Mouse (Mus musculus) lung, embryonic 14.5 days (tissue): ENCODE measurements around the gene Gm20489. TPM values are rescaled to one million over a fixed set of nuclear protein-coding genes. Genes with fewer than 3 reads are reported as not detected.

Source experiments
- ATAC-seq: fragments of 200-750 bp; cut with Nextera tagmentation; 2 replicates; pipeline ENCODE4 v1.8.0; 2017; ENCODE audit warnings: mild to moderate bottlenecking, moderate TSS enrichment, moderate library complexity; ENCODE audit not compliant: insufficient read depth
- DNase-seq: peaks from one replicate; pipeline ENCODE4 v3.0.0-alpha.2; 2015
- H3K27ac ChIP-seq: fragments of 300-500 bp; sonication (generic); 2 replicates; pipeline ENCODE4 v1.5.1; 2014; ENCODE audit warnings: low read depth, mild to moderate bottlenecking, moderate library complexity
- H3K27me3 ChIP-seq: fragments of 300-500 bp; sonication (generic); 2 replicates; pipeline ENCODE4 v1.6.1; 2014; ENCODE audit warnings: low read length, control low read depth; ENCODE audit not compliant: insufficient read depth
- H3K36me3 ChIP-seq: fragments of 300-500 bp; sonication (generic); 2 replicates; pipeline ENCODE4 v1.6.1; 2014; ENCODE audit warnings: control low read depth; ENCODE audit not compliant: insufficient read depth
- H3K4me1 ChIP-seq: fragments of 300-500 bp; sonication (generic); 2 replicates; pipeline ENCODE4 v1.6.1; 2014; ENCODE audit warnings: antibody characterized with exemption, control low read depth; ENCODE audit not compliant: insufficient read depth
- H3K4me2 ChIP-seq: fragments of 300-500 bp; sonication (generic); 2 replicates; pipeline ENCODE4 v1.6.1; 2014; ENCODE audit warnings: mild to moderate bottlenecking
- H3K4me3 ChIP-seq: fragments of 300-500 bp; sonication (generic); 2 replicates; pipeline ENCODE4 v1.5.1; 2014; ENCODE audit warnings: low read depth, low read length
- H3K9ac ChIP-seq: fragments of 300-500 bp; sonication (generic); 2 replicates; pipeline ENCODE4 v1.6.1; 2014
- H3K9me3 ChIP-seq: fragments of 300-500 bp; sonication (generic); 2 replicates; pipeline ENCODE4 v1.6.1; 2016; ENCODE audit warnings: low read depth, low read length, control low read depth
- CTCF ChIP-seq: IDR thresholded peaks from 2 replicates; pipeline ENCODE4 v1.5.1; 2016; ENCODE audit warnings: antibody characterized with exemption, low read depth
- WGBS: fragments of 180-500 bp; shearing (Covaris S2); extraction: QIAGEN DNeasy Blood & Tissue Kit; methylation state at CpG from one replicate; pipeline ENCODE4 v1.1.7; 2014; 5-methylcytosine and 5-hydroxymethylcytosine counted together
- polyA plus RNA-seq: library from polyadenylated mRNA; unstranded; fragments of >200 nt; fragmentation: Nextera tagmentation; extraction: Ambion mirVana; gene quantifications from 2 replicates; pipeline ENCODE4 v1.2.1, GENCODE M21; 2014

Gene Gm20489
- polyA plus RNA-seq, 1 experiment from 2014 or later = not detected

DNA sequence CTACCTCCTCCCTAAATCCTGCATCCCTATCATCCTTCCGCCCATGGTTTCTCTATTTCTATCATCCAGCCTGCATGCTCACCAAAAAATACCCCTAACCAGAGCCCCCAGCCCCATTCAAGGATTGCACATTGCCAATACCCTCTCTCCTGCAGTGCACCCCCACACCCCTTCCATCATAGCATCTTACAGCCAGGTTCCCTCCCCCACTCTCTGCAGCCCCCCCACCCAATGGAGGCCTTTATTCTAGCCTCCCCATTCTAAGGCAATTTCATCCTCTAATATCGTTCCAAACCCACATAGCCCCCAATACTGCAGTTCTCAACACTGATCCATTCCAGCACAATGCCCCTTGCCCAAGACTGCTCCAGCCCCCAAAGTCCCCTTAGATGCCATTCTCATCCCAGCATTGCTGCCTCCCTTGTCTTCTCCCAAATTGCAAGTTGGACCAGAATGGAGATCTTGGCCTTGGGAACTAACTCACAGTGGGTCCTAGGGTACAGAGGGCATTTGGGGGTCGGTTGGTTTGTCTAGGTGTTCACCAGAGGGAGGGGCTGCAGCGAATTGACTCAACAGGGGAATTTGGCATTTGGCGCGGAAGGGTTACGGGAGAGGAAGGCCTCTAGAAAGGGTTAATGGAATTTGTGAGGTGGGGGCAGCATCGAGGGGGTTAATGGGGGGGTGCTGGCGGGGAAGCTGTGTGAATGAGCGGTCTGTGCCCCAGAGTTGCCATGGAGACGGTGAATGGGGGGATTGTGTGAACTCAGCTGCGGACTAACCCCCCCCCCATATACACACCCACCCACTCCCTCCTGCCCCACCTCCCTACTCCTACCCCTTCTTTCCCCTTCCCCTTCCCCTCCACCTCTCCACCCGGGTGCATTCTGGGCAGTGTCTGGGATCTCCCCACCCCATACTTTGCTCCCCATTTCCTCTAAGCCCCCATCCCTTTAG is 30.9 kb upstream of the Gm20489 start:
- Histone ChIP-seq H3K4me2 (peak overlapping the region; percentile 62), H3K9ac (peak overlapping the region; percentile 33), H3K4me1 (no peaks in the 10 kb centered on the region), H3K27me3 (no peaks in the 10 kb centered on the region), H3K9me3 (no peaks in the 10 kb centered on the region), H3K27ac (no peak overlapping the region), H3K36me3 (peaks cover 20% of the 10 kb centered on the region; the same call in 1 of the 2 replicates), H3K4me3 (peak overlapping the region; percentile 34)
- 13% methylated on average over 13 of the region's 13 CpGs for WGBS
- peak; percentile 71 for ATAC-seq
- DNase-seq = peak; percentile 38
- TF ChIP-seq CTCF = no peak

DNA sequence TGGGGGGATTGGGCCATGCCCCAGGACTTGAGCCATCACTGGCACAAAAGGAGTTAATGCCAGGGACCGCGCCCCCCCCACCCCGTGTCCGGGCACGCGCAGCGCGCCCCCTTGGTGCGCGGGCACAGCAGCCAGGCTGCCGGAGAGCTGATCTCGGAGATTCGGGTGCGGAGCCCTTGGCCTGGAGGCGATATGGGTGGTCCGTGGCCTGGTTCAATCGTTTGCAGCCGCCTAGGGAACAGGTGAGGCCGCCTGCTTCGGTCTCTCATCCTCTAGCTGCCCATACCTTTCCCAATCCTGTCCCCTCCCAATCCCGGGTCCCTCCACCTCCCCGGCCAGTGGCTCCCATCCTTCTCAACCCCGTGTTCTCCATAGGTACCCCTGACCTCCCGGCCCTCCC is 30.2 kb upstream of the Gm20489 start, which contains the start of gene Nlgn3:
TSS of gene Nlgn3 (plus strand) at position 114 of the 400 bp plus-strand sequence.
- DNase-seq (peak; percentile 37), ATAC-seq (peak; percentile 27; the same call in 1 of the 2 replicates)
- Histone ChIP-seq H3K9ac (peak within 1 kb of the TSS; percentile 33), H3K4me3 (peak within 1 kb of the TSS; percentile 34), H3K9me3 (no peaks in the 10 kb centered on the region), H3K27ac (no peak within 1 kb of the TSS), H3K27me3 (no peaks in the 10 kb centered on the region), H3K4me2 (peak within 1 kb of the TSS; percentile 62), H3K36me3 (peaks cover 27% of the 10 kb centered on the region; the same call in 1 of the 2 replicates), H3K4me1 (no peaks in the 10 kb centered on the region)
- TF ChIP-seq CTCF = no peak
- 17% methylated on average over 21 of the region's 24 CpGs for WGBS

DNA sequence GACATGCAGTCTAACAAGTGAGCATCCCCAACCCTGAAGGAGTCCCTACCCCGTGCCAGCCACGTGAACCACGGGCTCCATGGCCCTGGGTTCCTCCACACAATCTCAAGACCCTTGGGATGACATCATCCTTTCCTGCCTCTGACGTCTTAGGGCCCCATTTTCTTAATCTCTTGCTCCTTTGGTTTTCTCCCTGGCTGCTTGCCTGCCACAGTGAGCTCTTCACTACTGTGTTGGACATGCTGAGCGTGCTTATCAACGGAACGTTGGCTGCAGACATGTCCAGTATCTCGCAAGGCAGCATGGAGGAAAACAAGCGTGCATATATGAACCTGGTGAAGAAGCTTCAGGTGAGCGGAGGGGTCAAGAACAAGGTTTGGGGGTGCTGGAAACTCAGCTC is 21.3 kb upstream of the Gm20489 start:
- Histone ChIP-seq H3K27me3 (no peaks in the 10 kb centered on the region), H3K9me3 (no peaks in the 10 kb centered on the region), H3K9ac (no peak overlapping the region), H3K4me3 (no peak overlapping the region), H3K27ac (no peak overlapping the region), H3K4me1 (no peaks in the 10 kb centered on the region), H3K4me2 (no peak overlapping the region), H3K36me3 (peaks cover 87% of the 10 kb centered on the region)
- 79% methylated on average over 10 of the region's 10 CpGs for WGBS
- DNase-seq (no peak), ATAC-seq (no peak)
- no peak for TF ChIP-seq CTCF

DNA sequence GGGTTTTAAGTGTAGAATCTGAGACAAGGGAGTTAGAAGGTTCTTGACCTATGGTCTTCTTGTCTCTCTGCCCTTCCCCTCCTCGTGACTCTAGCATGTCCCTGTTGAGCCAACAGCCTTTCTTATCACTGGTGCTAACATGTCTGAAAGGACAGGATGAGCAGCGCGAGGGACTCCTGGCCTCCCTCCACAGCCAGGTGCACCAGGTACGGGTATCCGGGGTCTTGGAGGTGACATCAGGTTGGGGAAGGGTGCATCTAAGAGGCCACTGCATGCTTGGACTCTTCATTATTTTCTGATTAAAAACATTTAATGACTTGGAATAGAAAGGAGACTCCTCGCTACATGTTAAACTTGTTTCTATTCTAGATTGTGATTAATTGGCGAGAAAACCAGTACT is 20.2 kb upstream of the Gm20489 start:
- H3K4me2 ChIP-seq = no peak overlapping the region
- peaks cover 84% of the 10 kb centered on the region for H3K36me3 ChIP-seq
- no peak overlapping the region for H3K4me3 ChIP-seq
- 89% methylated on average over 7 of the region's 7 CpGs for WGBS
- no peak overlapping the region for H3K9ac ChIP-seq
- H3K27me3 ChIP-seq = no peaks in the 10 kb centered on the region
- H3K27ac ChIP-seq = no peak overlapping the region
- no peaks in the 10 kb centered on the region for H3K9me3 ChIP-seq
- DNase-seq (no peak), ATAC-seq (no peak)
- no peaks in the 10 kb centered on the region for H3K4me1 ChIP-seq
- TF ChIP-seq CTCF = no peak

DNA sequence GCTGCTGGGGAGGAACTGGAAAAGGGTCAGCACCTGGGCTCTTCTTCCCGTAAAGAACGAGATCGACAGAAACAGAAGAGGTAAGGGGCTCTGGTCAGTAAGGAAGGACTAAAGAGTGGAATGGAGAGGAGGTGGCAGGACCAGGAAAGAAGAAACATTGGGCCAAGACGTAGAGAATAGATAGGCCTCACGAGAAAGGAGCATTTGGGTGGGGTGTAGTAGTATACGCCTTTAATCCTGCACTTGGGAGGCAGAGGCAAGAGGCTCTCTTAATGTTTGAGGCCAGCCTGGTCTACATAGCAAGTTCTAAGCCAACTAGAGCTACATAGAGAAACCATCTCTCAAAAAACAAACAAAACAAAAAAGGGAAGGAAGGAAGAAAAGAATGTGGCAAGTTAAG is 19.6 kb upstream of the Gm20489 start:
- H3K27ac ChIP-seq = no peak overlapping the region
- H3K4me3 ChIP-seq = no peak overlapping the region
- 86% methylated on average over 6 of the region's 6 CpGs for WGBS
- H3K36me3 ChIP-seq = peaks cover 83% of the 10 kb centered on the region
- no peaks in the 10 kb centered on the region for H3K9me3 ChIP-seq
- no peak for TF ChIP-seq CTCF
- H3K9ac ChIP-seq = no peak overlapping the region
- H3K4me2 ChIP-seq = no peak overlapping the region
- no peaks in the 10 kb centered on the region for H3K4me1 ChIP-seq
- no peaks in the 10 kb centered on the region for H3K27me3 ChIP-seq
- no peak for ATAC-seq
- DNase-seq = no peak

- Histone ChIP-seq H3K4me2 (no peak overlapping the region), H3K9ac (no peak overlapping the region), H3K4me3 (no peak overlapping the region), H3K36me3 (peaks cover 79% of the 10 kb centered on the region), H3K27ac (no peak overlapping the region), H3K27me3 (no peaks in the 10 kb centered on the region), H3K4me1 (no peaks in the 10 kb centered on the region), H3K9me3 (no peaks in the 10 kb centered on the region)
- TF ChIP-seq CTCF = no peak
- ATAC-seq = no peak
- 75% methylated on average over 3 of the region's 3 CpGs for WGBS
- DNase-seq = no peak
Measured at GRCm38 (mm10) chrX:101287543-101287942, 18.7 kb upstream of the Gm20489 start.

- ATAC-seq (no peak), DNase-seq (no peak)
- WGBS = 92% methylated on average over 14 of the region's 14 CpGs
- H3K4me3 ChIP-seq = no peak overlapping the region
- H3K4me2 ChIP-seq = no peak overlapping the region
- no peak for TF ChIP-seq CTCF
- H3K9ac ChIP-seq = no peak overlapping the region
- no peaks in the 10 kb centered on the region for H3K27me3 ChIP-seq
- no peaks in the 10 kb centered on the region for H3K9me3 ChIP-seq
- no peak overlapping the region for H3K27ac ChIP-seq
- no peaks in the 10 kb centered on the region for H3K4me1 ChIP-seq
- H3K36me3 ChIP-seq = peaks cover 83% of the 10 kb centered on the region
Measured at GRCm38 (mm10) chrX:101285953-101286670, 17.3 kb upstream of the Gm20489 start.
